Mouse (Mus musculus) T-cell, adult 2 months (primary cell): ENCODE results near the gene Il31ra.
A peak's percentile ranks its signal among the peaks of the same experiment; 100 is the strongest.

Experiments used
- DNase-seq: peaks from one replicate; pipeline ENCODE4 v3.0.0; 2022; ENCODE audit warnings: low spot score

Il31ra gene

GRCm38 (mm10) chr13:112507691-112508090, 86.5 kb downstream of the Il31ra start:
- peak; percentile 71 for DNase-seq

- DNase-seq: no peak
Measured at GRCm38 (mm10) chr13:112506766-112507165, 87.4 kb downstream of the Il31ra start.

- no peak for DNase-seq
Measured at GRCm38 (mm10) chr13:112505436-112505835, 88.7 kb downstream of the Il31ra start.

- DNase-seq: no peak
Measured at GRCm38 (mm10) chr13:112503846-112504245, 90.3 kb downstream of the Il31ra start.

GRCm38 (mm10) chr13:112500466-112500865, 93.7 kb downstream of the Il31ra start:
- no peak for DNase-seq

- DNase-seq: no peak
Measured at GRCm38 (mm10) chr13:112500027-112500426, 94.1 kb downstream of the Il31ra start.

GRCm38 (mm10) chr13:112494590-112494989, 99.6 kb downstream of the Il31ra start:
- no peak for DNase-seq

- DNase-seq: no peak
Measured at GRCm38 (mm10) chr13:112492285-112492678, 101.9 kb downstream of the Il31ra start.

GRCm38 (mm10) chr13:112491636-112492284, 102.4 kb downstream of the Il31ra start:
- no peak for DNase-seq

GRCm38 (mm10) chr13:112490036-112490435, 104.1 kb downstream of the Il31ra start:
- no peak for DNase-seq

GRCm38 (mm10) chr13:112486676-112487075, 107.5 kb downstream of the Il31ra start:
- DNase-seq: no peak

- no peak for DNase-seq
Measured at GRCm38 (mm10) chr13:112486236-112486635, 107.9 kb downstream of the Il31ra start.

GRCm38 (mm10) chr13:112483015-112483414, 111.1 kb downstream of the Il31ra start:
- DNase-seq: no peak

GRCm38 (mm10) chr13:112482525-112482924, 111.6 kb downstream of the Il31ra start:
- no peak for DNase-seq

- DNase-seq: no peak
Measured at GRCm38 (mm10) chr13:112479926-112480325, 114.2 kb downstream of the Il31ra start.

GRCm38 (mm10) chr13:112479032-112479431, 115.1 kb downstream of the Il31ra start:
- no peak for DNase-seq

GRCm38 (mm10) chr13:112473757-112474755, 120.1 kb downstream of the Il31ra start:
- no peak for DNase-seq

GRCm38 (mm10) chr13:112472401-112473023, 121.6 kb downstream of the Il31ra start:
- peak; percentile 62 for DNase-seq

- DNase-seq: no peak
Measured at GRCm38 (mm10) chr13:112471201-112471600, 123.0 kb downstream of the Il31ra start.
